Mouse (Mus musculus) small intestine, adult 2 months (tissue): ENCODE data around the gene Ctse.

Source experiments
- CTCF ChIP-seq: fragments of 200-500 bp; IDR thresholded peaks from 2 replicates; pipeline ENCODE4 v1.5.1; 2012; ENCODE audit warnings: low read depth, mild to moderate bottlenecking, control low read depth, inconsistent platforms, low read length, moderate library complexity, mixed read lengths; ENCODE audit not compliant: insufficient replicate concordance, insufficient read length; ENCODE audit errors: extremely low read depth
- POLR2A ChIP-seq: fragments of 200-500 bp; IDR thresholded peaks from 2 replicates; pipeline ENCODE4 v1.6.1; 2012; ENCODE audit warnings: low read depth, mild to moderate bottlenecking, control low read depth, inconsistent platforms, low read length, moderate library complexity

DNA sequence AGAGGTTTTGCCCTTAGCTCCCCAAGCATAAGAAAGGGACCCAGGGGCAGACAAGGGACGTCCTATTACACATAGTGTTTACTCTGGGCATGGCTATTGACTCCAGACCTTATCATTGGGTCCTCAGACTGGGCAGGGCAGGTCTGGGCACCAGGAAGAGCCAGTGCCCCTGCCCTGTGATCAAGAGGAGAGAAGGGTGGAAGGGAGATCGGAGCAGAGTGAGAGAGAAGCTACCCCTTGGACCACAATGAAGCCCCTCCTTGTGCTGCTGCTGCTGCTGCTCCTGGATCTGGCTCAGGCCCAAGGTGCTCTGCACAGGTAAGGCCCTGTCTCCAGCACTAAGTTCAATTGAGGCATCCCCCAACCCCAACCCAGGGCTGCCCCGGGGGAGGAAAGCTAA, 23.6 kb downstream of the Ctse start:
- no peak for TF ChIP-seq CTCF
- TF ChIP-seq POLR2A = no peak
